Mouse (Mus musculus) stomach, embryonic 15.5 days (tissue): ENCODE data around the gene Casc1. TPM values are rescaled to one million over a fixed set of nuclear protein-coding genes. Genes with fewer than 3 reads are reported as not detected.

ENCODE experiments used
- ATAC-seq: fragments of 200-750 bp; cut with Nextera tagmentation; 2 replicates; pipeline ENCODE4 v1.8.0; 2017; ENCODE audit warnings: low read depth, moderate number of reproducible peaks, moderate TSS enrichment; ENCODE audit not compliant: insufficient read depth, low FRiP score
- H3K27ac ChIP-seq: fragments of 300-500 bp; sonication (generic); 2 replicates; pipeline ENCODE4 v1.5.1; 2015; ENCODE audit warnings: mild to moderate bottlenecking, inconsistent platforms
- H3K27me3 ChIP-seq: fragments of 300-500 bp; sonication (generic); replicated peaks from 2 replicates; pipeline ENCODE4 v1.6.1; 2015; ENCODE audit warnings: inconsistent platforms
- H3K36me3 ChIP-seq: fragments of 300-500 bp; sonication (generic); 2 replicates; pipeline ENCODE4 v1.6.1; 2015; ENCODE audit warnings: inconsistent platforms
- H3K4me1 ChIP-seq: fragments of 300-500 bp; sonication (generic); 2 replicates; pipeline ENCODE4 v1.6.1; 2015; ENCODE audit warnings: inconsistent platforms
- H3K4me2 ChIP-seq: fragments of 300-500 bp; sonication (generic); 2 replicates; pipeline ENCODE4 v1.6.1; 2015; ENCODE audit warnings: mild to moderate bottlenecking, inconsistent platforms
- H3K4me3 ChIP-seq: fragments of 300-500 bp; sonication (generic); replicated peaks from 2 replicates; pipeline ENCODE4 v1.5.1; 2015; ENCODE audit warnings: inconsistent platforms
- H3K9ac ChIP-seq: fragments of 300-500 bp; sonication (generic); 2 replicates; pipeline ENCODE4 v1.6.1; 2015; ENCODE audit warnings: inconsistent platforms
- H3K9me3 ChIP-seq: fragments of 300-500 bp; sonication (generic); 2 replicates; pipeline ENCODE4 v1.6.1; 2016; ENCODE audit warnings: inconsistent platforms
- WGBS: fragments of 180-500 bp; shearing (Covaris S2); methylation state at CpG from one replicate; pipeline ENCODE4 v1.1.7; 2015; 5-methylcytosine and 5-hydroxymethylcytosine counted together
- polyA plus RNA-seq: library from polyadenylated mRNA; unstranded; fragments of >200 nt; fragmentation: Nextera tagmentation; extraction: Ambion mirVana; gene quantifications from 2 replicates; pipeline ENCODE4 v1.2.1, GENCODE M21; 2015

Casc1 gene
- polyA plus RNA-seq, 1 experiment from 2014 or later = 0.19 TPM

DNA sequence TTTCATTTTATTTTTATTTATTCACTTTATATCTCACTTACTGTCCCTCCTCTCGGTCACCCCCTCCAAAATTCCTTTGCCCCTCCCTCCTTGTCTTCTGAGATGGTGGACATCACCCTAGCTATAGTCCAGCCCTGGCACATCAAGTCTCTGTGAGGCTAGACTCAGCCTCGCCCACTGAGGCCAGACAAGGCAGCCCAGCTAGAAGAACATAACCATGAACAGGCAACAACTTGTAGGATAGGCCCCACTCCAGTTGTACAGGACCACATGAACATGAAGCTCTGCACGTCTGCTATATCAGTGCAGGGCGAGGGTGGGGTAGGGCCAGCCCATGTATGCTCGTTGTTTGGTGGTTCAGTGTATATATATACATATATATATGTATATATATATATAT lies 78.8 kb downstream of the Casc1 start:
- no peak overlapping the region for H3K27ac ChIP-seq
- no peak overlapping the region for H3K4me2 ChIP-seq
- no peaks in the 10 kb centered on the region for H3K27me3 ChIP-seq
- 74% methylated on average over 5 of the region's 5 CpGs for WGBS
- no peaks in the 10 kb centered on the region for H3K36me3 ChIP-seq
- no peaks in the 10 kb centered on the region for H3K4me1 ChIP-seq
- no peak overlapping the region for H3K9ac ChIP-seq
- H3K4me3 ChIP-seq = no peak overlapping the region
- no peak for ATAC-seq
- H3K9me3 ChIP-seq = no peaks in the 10 kb centered on the region

DNA sequence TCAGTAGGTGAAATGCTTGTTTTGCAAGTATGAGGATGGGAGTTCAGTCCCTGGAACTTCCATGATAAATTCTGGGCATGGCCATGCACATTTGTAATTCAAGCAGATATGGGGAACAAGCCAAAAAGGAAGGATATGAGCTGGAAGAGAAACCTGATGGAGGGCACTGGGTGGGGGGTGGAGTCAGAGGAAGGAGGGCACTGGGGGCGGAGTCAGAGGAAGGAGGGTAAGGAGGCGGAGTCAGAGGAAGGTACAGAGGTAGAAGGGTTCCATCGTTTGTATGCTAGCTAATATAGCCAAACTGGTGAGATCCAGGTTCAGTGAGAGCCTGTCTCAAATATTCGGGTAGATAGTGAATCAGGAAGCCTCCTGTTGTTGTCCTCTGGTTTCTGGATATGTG lies 81.2 kb downstream of the Casc1 start:
- Histone ChIP-seq H3K9me3 (no peaks in the 10 kb centered on the region), H3K27ac (no peak overlapping the region), H3K4me2 (no peak overlapping the region), H3K27me3 (no peaks in the 10 kb centered on the region), H3K4me3 (no peak overlapping the region), H3K36me3 (no peaks in the 10 kb centered on the region), H3K4me1 (no peaks in the 10 kb centered on the region), H3K9ac (no peak overlapping the region)
- ATAC-seq = no peak
- WGBS = 83% methylated on average over 4 of the region's 4 CpGs

DNA sequence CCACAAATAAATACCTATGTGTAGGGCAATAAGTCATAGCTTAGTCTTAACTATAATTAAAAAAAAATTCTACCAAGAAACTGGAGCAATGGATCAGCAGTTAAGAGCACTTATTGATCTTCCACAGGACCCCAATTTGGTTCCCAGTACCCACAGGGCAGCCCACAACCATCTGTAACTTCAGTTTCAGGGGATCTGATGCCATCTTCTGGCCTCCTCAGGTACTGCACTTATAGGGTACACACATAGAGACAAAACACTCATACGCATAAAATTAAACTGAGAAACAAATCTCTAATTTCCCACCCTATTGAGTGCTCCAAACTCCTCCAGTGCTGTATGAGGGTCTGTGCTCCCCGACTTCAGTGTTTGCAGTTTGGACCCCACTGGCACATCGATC lies 83.2 kb downstream of the Casc1 start:
- Histone ChIP-seq H3K27me3 (no peaks in the 10 kb centered on the region), H3K27ac (no peak overlapping the region), H3K9me3 (no peaks in the 10 kb centered on the region), H3K36me3 (no peaks in the 10 kb centered on the region), H3K4me1 (no peaks in the 10 kb centered on the region), H3K9ac (no peak overlapping the region), H3K4me3 (no peak overlapping the region), H3K4me2 (no peak overlapping the region)
- 97% methylated on average over 3 of the region's 3 CpGs for WGBS
- ATAC-seq = no peak

DNA sequence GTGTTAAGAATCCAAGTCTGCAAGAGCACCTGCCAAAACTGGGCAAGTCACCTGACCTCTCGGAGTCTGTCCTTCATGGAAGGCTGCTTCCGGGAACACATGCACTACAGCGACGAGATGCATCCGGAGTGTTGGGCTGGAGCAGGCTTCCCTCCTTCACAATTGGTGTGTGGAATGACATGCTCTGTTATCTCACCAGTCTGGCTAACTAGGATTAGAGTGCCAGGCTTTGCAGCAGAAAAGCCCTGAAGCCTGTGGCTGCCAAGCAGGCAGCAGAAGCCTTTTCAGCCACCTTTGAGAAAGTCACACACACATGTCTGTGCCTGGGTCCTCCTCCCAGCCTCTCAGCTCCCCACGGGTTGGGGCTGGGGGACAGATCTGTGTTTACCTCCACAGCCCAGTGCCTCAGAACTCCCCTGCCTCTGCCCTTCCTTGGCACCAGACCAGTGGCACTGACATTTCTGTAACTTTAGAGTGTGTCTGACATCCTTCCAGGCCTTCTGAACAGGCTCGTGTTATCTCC lies 85.2 kb downstream of the Casc1 start:
- Histone ChIP-seq H3K4me1 (0 out of 2 replicates have a peak, but pooled peaks cover 5% of the 10 kb centered on the region), H3K9me3 (no peaks in the 10 kb centered on the region), H3K27me3 (no peaks in the 10 kb centered on the region), H3K4me3 (no peak overlapping the region), H3K9ac (no peak overlapping the region), H3K27ac (no peak overlapping the region), H3K36me3 (no peaks in the 10 kb centered on the region), H3K4me2 (no peak overlapping the region)
- no peak for ATAC-seq
- 52% methylated on average over 7 of the region's 7 CpGs for WGBS

Other genes starting within 250 kb of the Casc1 start
- 6.6 and 11.8 TPM in 2 replicates for gene Bcat1, start 134.8 kb downstream of the Casc1 start, polyA plus RNA-seq
- gene Lrmp, start 95.4 kb downstream of the Casc1 start, polyA plus RNA-seq = 14.3 and 18.7 TPM in 2 replicates
- 36.1 and 36.6 TPM in 2 replicates for gene Etfrf1, start 129 bp upstream of the Casc1 start, polyA plus RNA-seq
- gene Kras, start 39.2 kb upstream of the Casc1 start, polyA plus RNA-seq = 65.8 and 66.8 TPM in 2 replicates